Mouse (Mus musculus): Measurements from ENCODE around the gene Gdnf. TPM values are rescaled to one million over a fixed set of nuclear protein-coding genes. Genes with fewer than 3 reads are reported as not detected.

Gdnf gene
- polyA plus RNA-seq (2014; fragmentation: Illumina TruSeq; extraction: RNeasy Lipid Tissue Mini Kit (QIAGEN cat#74804)) = 7.3 TPM

DNA sequence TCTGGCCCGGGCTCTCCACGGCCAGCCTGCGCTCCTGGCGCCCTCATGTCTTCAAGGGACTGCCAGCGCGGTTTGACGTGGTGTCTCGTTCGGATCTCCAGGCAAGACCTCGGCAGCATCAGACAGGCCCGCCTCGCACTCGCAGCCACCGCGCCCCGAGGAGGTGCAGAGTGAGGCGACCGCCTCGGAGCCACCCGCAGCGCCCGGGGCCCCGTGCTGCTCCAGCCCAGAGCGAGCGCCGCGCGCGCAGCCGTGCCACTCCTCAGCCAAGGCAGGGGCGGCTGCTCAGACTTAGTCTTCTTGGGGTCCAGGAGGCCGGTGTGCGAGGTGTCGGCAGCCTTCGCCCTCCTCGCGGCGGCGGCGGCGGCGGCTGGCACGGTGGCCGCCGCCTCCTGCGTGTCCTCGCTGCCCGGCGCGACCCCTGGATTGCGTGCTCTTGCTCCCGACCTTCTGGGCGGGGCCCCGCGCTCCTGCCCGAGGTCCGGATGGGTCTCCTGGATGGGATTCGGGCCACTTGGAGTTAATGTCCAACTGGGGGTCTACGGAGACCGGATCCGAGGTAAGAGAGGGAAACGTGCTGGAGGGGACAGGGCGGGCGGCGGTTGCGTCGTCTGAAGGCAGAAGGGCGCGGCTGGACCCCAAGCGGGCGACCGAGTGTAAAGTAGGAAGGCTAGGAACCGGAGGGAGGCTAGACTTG lies at the start of gene Gdnf:
Gene Gdnf (plus strand): TSS at position 291 of the 697 bp plus-strand sequence.

